Mouse (Mus musculus): ENCODE measurements at regions not wholly inside any gene's neighbourhood (a gene's known extent, or its start where the extent isn't known, plus 50 kb on each side); places are given as distances from the start of the nearest gene placed in this dataset.

GRCm38 (mm10) chr8:95983690-95984089, 95.3 kb upstream of the Got2 start:
- H3K4me2 ChIP-seq (ENCODE audit: low read depth, low read length), result no peak overlapping the region
- H3K27ac ChIP-seq, result no peak overlapping the region
- H3K4me3 ChIP-seq (ENCODE audit: low read length), result no peak overlapping the region
- no peaks in the 10 kb centered on the region for H3K9me3 ChIP-seq (ENCODE audit: low read length)
- no peaks in the 10 kb centered on the region for H3K27me3 ChIP-seq (ENCODE audit: insufficient read depth, low read length)
- peaks cover 5% of the 10 kb centered on the region; the same call in 1 of the 2 replicates for H3K4me1 ChIP-seq (ENCODE audit: insufficient read depth, low read length)
- no peak for TF ChIP-seq CTCF (IDR thresholded peaks at IDR 0.05; ENCODE audit: low read depth)
- ATAC-seq (no peak), DNase-seq (ENCODE audit: low spot score) (no peak)
- WGBS, result 74% methylated on average over 2 of the region's 2 CpGs
- no peak overlapping the region for H3K9ac ChIP-seq (replicated peaks; ENCODE audit: low read length)
- no peaks in the 10 kb centered on the region for H3K36me3 ChIP-seq (ENCODE audit: insufficient read depth, low read length)

DNA sequence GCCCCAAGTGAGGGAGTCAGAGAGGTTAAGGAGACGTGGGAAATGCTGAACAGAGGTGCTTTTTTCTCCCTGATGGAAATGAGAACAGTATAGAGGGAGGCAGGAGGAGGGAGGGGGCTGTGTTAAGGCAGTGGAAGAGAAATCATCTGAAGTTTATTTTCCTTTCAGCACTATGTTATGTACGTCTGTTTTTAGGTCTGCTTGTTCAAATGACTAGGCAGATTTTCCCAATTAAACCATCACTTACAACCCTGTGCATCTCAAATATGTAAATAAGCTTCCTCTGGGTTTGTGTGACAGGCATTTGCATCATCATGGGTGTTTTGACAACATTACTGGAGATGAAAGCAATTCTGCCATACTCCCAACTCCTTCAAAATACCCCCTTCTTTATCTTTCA, 92.1 kb upstream of the Got2 start:
- no peak overlapping the region for H3K27ac ChIP-seq
- H3K36me3 ChIP-seq (ENCODE audit: insufficient read depth, low read length), result no peaks in the 10 kb centered on the region
- WGBS, result 38% methylated on average over 2 of the region's 2 CpGs
- no peaks in the 10 kb centered on the region for H3K27me3 ChIP-seq (ENCODE audit: insufficient read depth, low read length)
- ATAC-seq (no peak), DNase-seq (ENCODE audit: low spot score) (no peak)
- no peak for TF ChIP-seq CTCF (IDR thresholded peaks at IDR 0.05; ENCODE audit: low read depth)
- H3K9me3 ChIP-seq (ENCODE audit: low read length), result no peaks in the 10 kb centered on the region
- H3K4me1 ChIP-seq (ENCODE audit: insufficient read depth, low read length), result no peaks in the 10 kb centered on the region
- H3K4me3 ChIP-seq (ENCODE audit: low read length), result no peak overlapping the region
- no peak overlapping the region for H3K9ac ChIP-seq (replicated peaks; ENCODE audit: low read length)
- H3K4me2 ChIP-seq (ENCODE audit: low read depth, low read length), result no peak overlapping the region

- Histone ChIP-seq H3K36me3 (ENCODE audit: insufficient read depth, low read length) (no peaks in the 10 kb centered on the region), H3K4me2 (ENCODE audit: low read depth, low read length) (no peak overlapping the region), H3K4me3 (ENCODE audit: low read length) (no peak overlapping the region), H3K27me3 (ENCODE audit: insufficient read depth, low read length) (no peaks in the 10 kb centered on the region), H3K4me1 (ENCODE audit: insufficient read depth, low read length) (no peaks in the 10 kb centered on the region), H3K27ac (no peak overlapping the region), H3K9me3 (ENCODE audit: low read length) (no peaks in the 10 kb centered on the region), H3K9ac (replicated peaks; ENCODE audit: low read length) (no peak overlapping the region)
- DNase-seq (ENCODE audit: low spot score) (no peak), ATAC-seq (no peak)
- 61% methylated on average over 6 of the region's 6 CpGs for WGBS
- TF ChIP-seq CTCF (IDR thresholded peaks at IDR 0.05; ENCODE audit: low read depth), result no peak
These were observed 90.9 kb upstream of the Got2 start for GRCm38 (mm10) chr8:95979223-95979622.

DNA sequence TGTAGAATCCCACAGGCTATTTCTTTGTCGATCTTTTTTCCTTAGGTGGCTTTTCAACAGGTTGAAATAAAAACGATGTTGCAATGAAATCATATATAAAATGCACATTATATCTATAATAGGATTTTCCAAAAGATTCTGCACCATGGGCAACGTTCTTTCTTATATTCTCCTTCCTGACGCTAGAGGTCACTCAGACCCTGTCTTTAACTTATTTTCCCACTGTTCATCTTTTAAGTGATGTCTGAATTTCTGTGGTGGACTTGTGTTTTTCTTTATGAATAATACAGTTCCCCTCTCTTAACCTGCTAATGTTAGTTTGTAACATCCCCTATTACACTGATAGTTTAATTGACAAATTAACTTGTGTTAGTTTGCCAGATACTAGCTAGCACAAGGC, 86.5 kb upstream of the Got2 start:
- 17% methylated on average over 4 of the region's 4 CpGs for WGBS
- Histone ChIP-seq H3K27me3 (ENCODE audit: insufficient read depth, low read length) (no peaks in the 10 kb centered on the region), H3K4me3 (ENCODE audit: low read length) (no peak overlapping the region), H3K4me2 (ENCODE audit: low read depth, low read length) (no peak overlapping the region), H3K4me1 (ENCODE audit: insufficient read depth, low read length) (no peaks in the 10 kb centered on the region), H3K9ac (replicated peaks; ENCODE audit: low read length) (no peak overlapping the region), H3K36me3 (ENCODE audit: insufficient read depth, low read length) (no peaks in the 10 kb centered on the region), H3K27ac (no peak overlapping the region), H3K9me3 (ENCODE audit: low read length) (no peaks in the 10 kb centered on the region)
- DNase-seq (ENCODE audit: low spot score) (peak; percentile 73), ATAC-seq (no peak)
- TF ChIP-seq CTCF (IDR thresholded peaks at IDR 0.05; ENCODE audit: low read depth), result peak; percentile 77

GRCm38 (mm10) chr8:95974231-95974630, 85.9 kb upstream of the Got2 start:
- Histone ChIP-seq H3K9me3 (ENCODE audit: low read length) (no peaks in the 10 kb centered on the region), H3K4me1 (ENCODE audit: insufficient read depth, low read length) (no peaks in the 10 kb centered on the region), H3K27me3 (ENCODE audit: insufficient read depth, low read length) (no peaks in the 10 kb centered on the region), H3K36me3 (ENCODE audit: insufficient read depth, low read length) (no peaks in the 10 kb centered on the region), H3K4me2 (ENCODE audit: low read depth, low read length) (no peak overlapping the region), H3K9ac (replicated peaks; ENCODE audit: low read length) (no peak overlapping the region), H3K27ac (no peak overlapping the region), H3K4me3 (ENCODE audit: low read length) (no peak overlapping the region)
- ATAC-seq (no peak), DNase-seq (ENCODE audit: low spot score) (no peak)
- no peak for TF ChIP-seq CTCF (IDR thresholded peaks at IDR 0.05; ENCODE audit: low read depth)
- WGBS, result 73% methylated on average over 5 of the region's 5 CpGs

GRCm38 (mm10) chr8:95973571-95973970, 85.2 kb upstream of the Got2 start:
- Histone ChIP-seq H3K4me1 (ENCODE audit: insufficient read depth, low read length) (no peaks in the 10 kb centered on the region), H3K27ac (no peak overlapping the region), H3K4me2 (ENCODE audit: low read depth, low read length) (no peak overlapping the region), H3K4me3 (ENCODE audit: low read length) (no peak overlapping the region), H3K36me3 (ENCODE audit: insufficient read depth, low read length) (no peaks in the 10 kb centered on the region), H3K27me3 (ENCODE audit: insufficient read depth, low read length) (no peaks in the 10 kb centered on the region), H3K9me3 (ENCODE audit: low read length) (no peaks in the 10 kb centered on the region), H3K9ac (replicated peaks; ENCODE audit: low read length) (no peak overlapping the region)
- no peak for TF ChIP-seq CTCF (IDR thresholded peaks at IDR 0.05; ENCODE audit: low read depth)
- DNase-seq (ENCODE audit: low spot score), result no peak
- no peak for ATAC-seq
- WGBS, result 44% methylated on average over 4 of the region's 4 CpGs

- Histone ChIP-seq H3K27ac (no peak overlapping the region), H3K4me3 (ENCODE audit: low read length) (no peak overlapping the region), H3K9me3 (ENCODE audit: low read length) (no peaks in the 10 kb centered on the region), H3K4me2 (ENCODE audit: low read depth, low read length) (no peak overlapping the region), H3K9ac (replicated peaks; ENCODE audit: low read length) (no peak overlapping the region), H3K36me3 (ENCODE audit: insufficient read depth, low read length) (no peaks in the 10 kb centered on the region), H3K4me1 (ENCODE audit: insufficient read depth, low read length) (no peaks in the 10 kb centered on the region), H3K27me3 (ENCODE audit: insufficient read depth, low read length) (no peaks in the 10 kb centered on the region)
- no peak for ATAC-seq
- DNase-seq (ENCODE audit: low spot score), result no peak
- WGBS, result 92% methylated on average over 6 of the region's 6 CpGs
- TF ChIP-seq CTCF (IDR thresholded peaks at IDR 0.05; ENCODE audit: low read depth), result no peak
These were observed 80.5 kb upstream of the Got2 start for GRCm38 (mm10) chr8:95968828-95969227.
